Mouse (Mus musculus): ENCODE data around the gene Gm42421. TPM values are rescaled to one million over a fixed set of nuclear protein-coding genes. Genes with fewer than 3 reads are reported as not detected.

Gene Gm42421
- not detected for total RNA-seq (2021)
- long read RNA-seq, experiment 1, result 0 reads
- long read RNA-seq, experiment 2, result 0 reads

- no peak for DNase-seq (ENCODE audit: low spot score in 2 of 2)
Measured at GRCm38 (mm10) chr5:143927875-143928274, at the start of gene Gm42421. Gene Gm42421, plus strand, starts transcription at chr5:143928175.

- no peak for DNase-seq (ENCODE audit: low spot score in 2 of 2)
Measured at GRCm38 (mm10) chr5:143885274-143885673, 42.7 kb upstream of the Gm42421 start.

- DNase-seq (ENCODE audit: low spot score in 2 of 2), result no peak
Measured at GRCm38 (mm10) chr5:143890741-143891140, 37.2 kb upstream of the Gm42421 start.

- DNase-seq (ENCODE audit: low spot score in 2 of 2), result no peak
Measured at GRCm38 (mm10) chr5:143892255-143892886, 35.6 kb upstream of the Gm42421 start.

- no peak for DNase-seq (ENCODE audit: low spot score in 2 of 2)
Measured at GRCm38 (mm10) chr5:143893396-143893795, 34.6 kb upstream of the Gm42421 start.

GRCm38 (mm10) chr5:143897635-143898330, 30.2 kb upstream of the Gm42421 start, which contains the start of gene Ankrd61:
Gene Ankrd61, minus strand, starts transcription at chr5:143897685.
- DNase-seq (ENCODE audit: low spot score in 2 of 2), result no peak

GRCm38 (mm10) chr5:143902111-143902510, 25.9 kb upstream of the Gm42421 start:
- no peak for DNase-seq (ENCODE audit: low spot score in 2 of 2)

- no peak for DNase-seq (ENCODE audit: low spot score in 2 of 2)
Measured at GRCm38 (mm10) chr5:143903813-143904212, 24.2 kb upstream of the Gm42421 start.

- no peak for DNase-seq (ENCODE audit: low spot score in 2 of 2)
Measured at GRCm38 (mm10) chr5:143906429-143906828, 21.5 kb upstream of the Gm42421 start.

- no peak for DNase-seq (ENCODE audit: low spot score in 2 of 2)
Measured at GRCm38 (mm10) chr5:143908926-143909325, 19.0 kb upstream of the Gm42421 start.

GRCm38 (mm10) chr5:143909417-143910400, 18.3 kb upstream of the Gm42421 start, which contains the start of the genes Aimp2 and Pms2:
Gene Aimp2, minus strand, starts transcription at chr5:143909847.
Gene Pms2, plus strand, starts transcription at chr5:143909964.
- peak; percentile 87 to 88 for DNase-seq (ENCODE audit: low spot score in 2 of 2)

GRCm38 (mm10) chr5:143916221-143916620, 11.8 kb upstream of the Gm42421 start:
- DNase-seq (ENCODE audit: low spot score in 2 of 2), result no peak

- DNase-seq (ENCODE audit: low spot score in 2 of 2), result peak; percentile 29 to 43
Measured at GRCm38 (mm10) chr5:143917418-143917817, 10.6 kb upstream of the Gm42421 start.

GRCm38 (mm10) chr5:143918120-143918519, 9.9 kb upstream of the Gm42421 start:
- DNase-seq (ENCODE audit: low spot score in 2 of 2), result no peak

GRCm38 (mm10) chr5:143924781-143925452, 3.1 kb upstream of the Gm42421 start:
- no peak for DNase-seq (ENCODE audit: low spot score in 2 of 2)

- no peak for DNase-seq (ENCODE audit: low spot score in 2 of 2)
Measured at GRCm38 (mm10) chr5:143929291-143929690, 1.3 kb downstream of the Gm42421 start.

GRCm38 (mm10) chr5:143930656-143931055, 2.7 kb downstream of the Gm42421 start:
- DNase-seq (ENCODE audit: low spot score in 2 of 2), result no peak

GRCm38 (mm10) chr5:143931863-143932580, 4.0 kb downstream of the Gm42421 start:
- no peak for DNase-seq (ENCODE audit: low spot score in 2 of 2)

GRCm38 (mm10) chr5:143932831-143933230, 4.9 kb downstream of the Gm42421 start, which contains the start of gene Rsph10b:
Gene Rsph10b, plus strand, starts transcription at chr5:143933035.
- peak in 1 of 2 experiments; percentile 9 for DNase-seq (ENCODE audit: low spot score in 2 of 2)

- DNase-seq (ENCODE audit: low spot score in 2 of 2), result no peak
Measured at GRCm38 (mm10) chr5:143933414-143933813, 5.4 kb downstream of the Gm42421 start.
